Mouse (Mus musculus): ENCODE measurements around the gene Gnmt.

DNA sequence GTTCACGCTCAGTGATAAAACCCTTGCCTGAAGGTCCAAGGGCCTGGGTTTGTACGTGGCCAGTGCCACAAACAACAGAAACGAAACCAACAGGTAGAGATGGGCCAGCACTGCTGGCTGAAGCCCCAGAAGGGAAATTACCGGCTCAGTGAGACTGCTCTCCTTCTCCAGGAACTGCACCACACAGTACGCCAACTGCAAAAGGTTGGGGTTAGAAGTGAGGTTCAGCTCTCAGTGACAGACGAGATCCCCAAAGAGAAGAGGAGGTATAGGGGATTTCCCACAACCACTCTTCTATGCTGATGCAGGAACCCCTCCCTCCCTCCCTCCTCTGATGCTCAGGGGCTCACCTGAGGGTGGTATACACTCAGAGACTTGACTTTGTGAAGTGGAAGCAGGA is 43.1 kb downstream of the Gnmt start:
- TF ChIP-seq CTCF (IDR thresholded peaks at IDR 0.05) (no peak), EP300 (IDR thresholded peaks at IDR 0.05) (no peak)

Measured in lung, postnatal 0 days (tissue).